Comparison of ENCODE assay signal across 7 mouse cellular contexts in genomic region chr12:102633083-102633501, GRCm38 (mm10).
DNase-seq lines count a peak whose midpoint lies in the region; ATAC-seq and TF ChIP-seq lines count a peak whose summit lies in the region.

No protein-coding gene starts in this region.

- H3K9ac ChIP-seq in liver, adult 2 months (ENCODE audit: low read depth, low read length), result no peak overlapping the region
- H3K9ac ChIP-seq in liver, embryonic 11.5 days (ENCODE audit: low read depth, low read length), result no peak overlapping the region
- no peak overlapping the region; the same call in 1 of the 2 replicates for H3K9ac ChIP-seq in kidney, embryonic 16.5 days (replicated peaks; ENCODE audit: low read length)

- H3K27me3 ChIP-seq in liver, adult 2 months (ENCODE audit: control insufficient read depth, insufficient read depth, low read length), result no peaks in the 10 kb centered on the region
- no peaks in the 10 kb centered on the region for H3K27me3 ChIP-seq in liver, embryonic 11.5 days (replicated peaks; ENCODE audit: control insufficient read depth, insufficient read depth, low read length)
- no peaks in the 10 kb centered on the region for H3K27me3 ChIP-seq in kidney, embryonic 16.5 days (ENCODE audit: insufficient read depth, low read length)

- no peak for TF ChIP-seq CTCF in liver, adult 2 months (IDR thresholded peaks at IDR 0.05; ENCODE audit: low read depth, low read length)

- no peaks in the 10 kb centered on the region for H3K9me3 ChIP-seq in liver, embryonic 11.5 days (ENCODE audit: control insufficient read depth, low read length)
- H3K9me3 ChIP-seq in kidney, embryonic 16.5 days (ENCODE audit: low read length), result no peaks in the 10 kb centered on the region

- WGBS in liver, adult 2 months, result 15% methylated on average over 4 of the region's 4 CpGs
- WGBS in liver, embryonic 11.5 days, result 81% methylated on average over 4 of the region's 4 CpGs
- WGBS in kidney, embryonic 16.5 days, result 32% methylated on average over 4 of the region's 4 CpGs

- peaks cover 14% of the 10 kb centered on the region for H3K4me1 ChIP-seq in liver, adult 2 months (ENCODE audit: control insufficient read depth, insufficient read depth, low read length)
- H3K4me1 ChIP-seq in liver, embryonic 11.5 days (replicated peaks; ENCODE audit: control insufficient read depth, insufficient read depth, low read length), result peaks cover 2% of the 10 kb centered on the region
- peaks cover 19% of the 10 kb centered on the region for H3K4me1 ChIP-seq in kidney, embryonic 16.5 days (ENCODE audit: insufficient read depth, low read length)

- H3K27ac ChIP-seq in liver, adult 2 months (replicated peaks; ENCODE audit: insufficient read depth, low read depth, low read length), result no peak overlapping the region; the same call in 1 of the 2 replicates
- H3K27ac ChIP-seq in liver, embryonic 11.5 days (ENCODE audit: low read depth, low read length), result no peak overlapping the region
- H3K27ac ChIP-seq in kidney, embryonic 16.5 days (ENCODE audit: low read length), result no peak overlapping the region

- no peak overlapping the region for H3K4me2 ChIP-seq in liver, embryonic 11.5 days
- H3K4me2 ChIP-seq in kidney, embryonic 16.5 days (replicated peaks; ENCODE audit: low read depth, low read length), result no peak overlapping the region

- H3K4me3 ChIP-seq in liver, adult 2 months (ENCODE audit: insufficient read depth, low read depth, low read length), result no peak overlapping the region
- no peak overlapping the region for H3K4me3 ChIP-seq in liver, embryonic 11.5 days (ENCODE audit: low read depth, low read length)
- H3K4me3 ChIP-seq in kidney, embryonic 16.5 days (ENCODE audit: low read length), result no peak overlapping the region

- no peak for ATAC-seq in liver, embryonic 11.5 days (replicated peaks; ENCODE audit: low FRiP score)
- peak; percentile 63; the same call in 1 of the 2 replicates for ATAC-seq in kidney, embryonic 16.5 days (ENCODE audit: low FRiP score, low TSS enrichment)

- no peaks in the 10 kb centered on the region for H3K36me3 ChIP-seq in liver, adult 2 months (ENCODE audit: control insufficient read depth, insufficient read depth, low read length)
- H3K36me3 ChIP-seq in liver, embryonic 11.5 days (ENCODE audit: control insufficient read depth, insufficient read depth, low read length), result no peaks in the 10 kb centered on the region
- H3K36me3 ChIP-seq in kidney, embryonic 16.5 days (ENCODE audit: insufficient read depth, low read length), result no peaks in the 10 kb centered on the region

- peak; percentile 47 for DNase-seq in liver, adult 2 months (ENCODE audit: extremely low read depth, low read depth, low spot score)
- no peak for DNase-seq in liver, embryonic 11.5 days (ENCODE audit: low spot score)
- DNase-seq in adrenal gland, adult 18-20 months (ENCODE audit: low spot score in 2 of 2), result peak; percentile 15 to 43
- peak; percentile 78 for DNase-seq in cerebellum, adult 11-12 months
- DNase-seq in thymus, adult 18-20 months, result no peak
- no peak for DNase-seq in natural killer cell, adult 2 months (ENCODE audit: low spot score in 2 of 2)

- no peak for TF ChIP-seq POLR2A in liver, adult 2 months (IDR thresholded peaks at IDR 0.05; ENCODE audit: extremely low read depth, insufficient read depth, low read length)

- H3K79me2 ChIP-seq in liver, adult 2 months (ENCODE audit: control insufficient read depth, insufficient read depth, low read length), result peaks cover 7% of the 10 kb centered on the region; the same call in 1 of the 2 replicates

Comparison
In these comparisons a context has a peak if more than half of its experiments do, and no peak if none do; other contexts are left out.
1. DNase-seq: peak in liver, adult 2 months (single experiment), adrenal gland, adult 18-20 months (2 of 2) and cerebellum, adult 11-12 months (single experiment); none in liver, embryonic 11.5 days (single experiment), thymus, adult 18-20 months (0 of 2) and natural killer cell, adult 2 months (0 of 2).